Mouse (Mus musculus) kidney, postnatal 10 days (tissue): ENCODE data around the gene C2cd5.
"Not testable (repeated sequence)": the region's sequence is repeated elsewhere in the genome, so short reads cannot be mapped to it uniquely, and the experiment has no call there.

Experiments
- DNase-seq: peaks from one replicate; pipeline ENCODE4 v3.0.0; 2021; ENCODE audit warnings: mixed read lengths

Gene C2cd5

DNA sequence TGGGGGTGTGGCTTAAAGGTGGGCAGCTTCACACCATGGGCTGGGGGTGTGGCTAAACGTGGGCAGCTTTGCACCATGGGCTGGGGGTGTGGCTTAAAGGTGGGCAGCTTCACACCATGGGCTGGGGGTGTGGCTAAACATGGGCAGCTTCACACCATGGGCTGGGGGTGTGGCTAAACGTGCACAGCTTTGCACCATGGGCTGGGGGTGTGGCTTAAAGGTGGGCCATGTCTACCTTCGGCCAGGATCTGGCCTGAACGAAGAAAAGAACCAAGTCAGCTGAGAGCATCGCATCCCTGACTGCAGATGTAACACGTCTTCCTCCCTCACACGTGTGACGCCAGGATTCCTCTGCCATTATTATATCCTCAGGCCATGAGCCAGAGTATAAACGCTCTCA lies 94.7 kb downstream of the C2cd5 start:
- DNase-seq, result not testable (repeated sequence)

- DNase-seq, result no peak
Measured at GRCm38 (mm10) chr6:143004801-143005200, 95.1 kb downstream of the C2cd5 start.

- no peak for DNase-seq
Measured at GRCm38 (mm10) chr6:142998221-142998999, 101.5 kb downstream of the C2cd5 start.

DNA sequence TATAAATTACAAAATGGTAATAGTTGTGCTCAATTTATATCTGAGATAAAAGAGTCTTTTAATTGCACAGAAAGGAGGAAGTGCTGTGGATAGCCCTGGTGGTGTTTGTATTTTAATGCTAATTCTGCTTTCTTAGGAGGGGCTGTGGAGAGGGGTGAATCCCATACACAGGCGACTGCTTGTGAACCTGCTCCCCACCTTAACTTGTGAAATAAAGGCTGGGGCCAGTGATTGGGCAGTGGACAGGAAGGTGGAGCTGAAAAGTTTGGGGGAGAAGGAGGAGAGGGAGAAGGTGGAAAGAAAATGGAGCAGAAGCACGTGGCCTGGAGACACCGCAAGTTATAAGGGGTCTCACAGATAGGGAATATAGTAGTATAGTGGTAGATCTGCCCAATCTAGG lies 103.1 kb downstream of the C2cd5 start:
- DNase-seq, result no peak

GRCm38 (mm10) chr6:142995567-142995966 lies 104.4 kb downstream of the C2cd5 start:
- no peak for DNase-seq

- DNase-seq, result no peak
Measured at GRCm38 (mm10) chr6:142994821-142995220, 105.1 kb downstream of the C2cd5 start.

DNA sequence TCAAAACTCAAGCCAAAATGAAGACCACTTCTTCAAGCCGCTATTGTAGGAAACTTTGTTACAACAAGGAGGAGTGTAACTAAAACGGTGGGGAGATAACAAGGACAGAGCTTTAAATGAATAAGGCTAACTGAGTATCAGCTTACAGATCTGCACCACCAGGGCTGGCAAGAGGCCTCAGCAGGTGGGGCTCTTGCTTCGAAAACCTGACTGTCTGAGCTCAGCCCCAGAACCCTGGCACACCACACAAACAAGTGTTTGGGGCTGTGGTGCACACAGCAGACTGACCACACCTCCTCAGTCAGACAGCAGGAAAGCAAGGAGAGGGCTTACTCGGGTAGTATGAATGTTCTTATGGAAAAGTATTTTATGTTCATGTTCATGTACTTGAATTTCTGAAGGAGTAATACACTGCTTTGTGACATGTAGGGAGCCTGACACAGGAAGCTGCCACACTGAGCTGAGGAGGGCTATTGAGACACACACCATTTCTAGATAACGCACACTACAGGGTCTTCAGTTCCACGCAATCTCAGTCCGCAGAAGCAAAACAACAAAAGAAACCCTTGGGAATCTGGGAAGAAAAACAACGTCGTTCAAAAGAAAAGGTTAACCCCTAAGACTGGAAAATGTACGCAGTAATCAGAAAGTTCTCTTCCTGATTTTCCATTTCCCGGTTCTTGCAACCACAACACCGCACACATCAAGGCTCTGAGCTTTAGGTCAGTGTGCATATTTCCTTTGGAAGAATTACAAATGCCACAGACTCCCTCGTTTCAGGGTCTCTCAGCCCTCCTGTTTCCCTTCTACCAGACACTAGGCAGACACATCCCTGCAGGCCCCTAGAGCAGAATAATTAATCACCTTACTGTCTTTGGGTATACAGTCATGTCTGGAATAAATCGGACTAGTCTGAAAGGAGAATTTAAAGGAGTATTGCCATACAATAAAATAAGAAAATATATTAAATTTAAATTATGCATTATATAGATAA lies 105.9 kb downstream of the C2cd5 start:
- peak; percentile 22 for DNase-seq

GRCm38 (mm10) chr6:142992971-142993370 lies 107.0 kb downstream of the C2cd5 start:
- no peak for DNase-seq

- DNase-seq, result no peak
Measured at GRCm38 (mm10) chr6:142992099-142992498, 107.8 kb downstream of the C2cd5 start.

- DNase-seq, result no peak
Measured at GRCm38 (mm10) chr6:142991391-142992059, 108.4 kb downstream of the C2cd5 start.

GRCm38 (mm10) chr6:142990516-142990915 lies 109.4 kb downstream of the C2cd5 start:
- DNase-seq, result no peak

GRCm38 (mm10) chr6:142989495-142989894 lies 110.4 kb downstream of the C2cd5 start:
- no peak for DNase-seq

DNA sequence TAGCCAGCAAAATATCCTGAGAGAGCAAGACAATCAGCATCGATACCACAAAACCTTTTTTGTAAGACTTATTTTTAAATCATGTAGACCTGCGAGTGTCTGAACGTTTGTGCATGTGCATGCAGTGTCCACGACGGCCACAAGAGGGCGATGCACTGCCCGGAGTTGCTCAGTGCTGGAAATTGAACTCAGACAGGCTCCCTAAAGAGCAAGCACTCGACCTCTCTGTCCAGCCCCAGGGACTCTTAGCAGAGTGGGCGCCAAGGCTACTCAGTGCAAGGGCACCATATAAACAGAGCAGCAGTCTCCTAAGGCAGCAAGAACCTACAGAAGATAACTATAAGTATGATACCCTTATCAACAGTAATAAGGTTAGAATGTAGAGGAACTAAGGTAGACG lies 111.2 kb downstream of the C2cd5 start:
- DNase-seq, result peak; percentile 84

GRCm38 (mm10) chr6:142988231-142988630 lies 111.7 kb downstream of the C2cd5 start:
- no peak for DNase-seq

DNA sequence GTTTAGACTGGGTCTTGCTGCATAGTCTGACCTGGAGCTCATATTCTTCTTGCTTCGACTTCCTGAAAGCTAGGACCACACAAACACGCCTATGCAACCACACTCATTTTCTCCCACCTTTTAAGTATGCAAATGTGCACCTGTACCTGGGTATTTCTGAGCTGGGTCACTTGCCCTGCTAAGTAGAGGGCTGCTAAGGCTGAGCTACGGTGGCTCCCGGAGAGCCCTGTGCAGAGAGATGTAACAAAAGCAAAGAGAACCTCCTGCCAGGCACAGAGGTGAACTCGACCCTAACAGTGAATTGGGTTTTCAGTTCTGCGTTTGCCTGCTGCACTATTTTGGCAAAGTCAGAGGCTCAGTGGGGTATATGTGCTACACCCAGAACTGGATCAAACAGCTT lies 112.3 kb downstream of the C2cd5 start:
- no peak for DNase-seq

GRCm38 (mm10) chr6:142986706-142987105 lies 113.2 kb downstream of the C2cd5 start:
- DNase-seq, result not testable (repeated sequence)

DNA sequence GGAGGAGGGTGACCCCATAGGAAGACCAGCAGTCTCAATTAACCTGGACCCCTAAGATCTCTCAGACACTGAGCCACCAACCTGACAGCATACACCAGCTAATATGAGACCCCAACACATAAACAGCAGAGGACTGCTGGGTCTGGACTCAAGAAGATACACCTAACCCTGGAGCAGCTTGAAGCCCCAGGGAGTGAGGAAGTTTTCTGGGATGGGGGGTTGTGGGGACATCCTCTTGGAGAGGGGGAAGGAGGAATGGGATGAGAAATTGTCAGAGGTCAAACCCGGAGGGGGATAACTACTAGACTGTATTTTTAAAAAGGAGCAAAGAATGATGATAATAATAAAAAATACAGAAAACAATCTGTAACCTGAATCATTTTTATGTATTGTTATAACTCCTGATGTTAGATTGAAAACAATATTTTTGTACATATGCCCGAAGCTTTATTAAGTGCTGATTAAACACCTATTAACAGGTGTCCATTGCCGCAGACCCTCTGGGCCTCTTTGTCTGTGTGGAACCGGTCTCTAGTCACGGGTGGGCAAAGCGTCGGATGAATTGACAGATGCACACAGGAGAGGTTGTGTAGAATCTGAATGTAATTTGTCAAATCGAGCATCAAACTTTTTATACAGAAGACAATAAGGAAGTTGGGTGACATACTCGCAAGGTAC lies 114.2 kb downstream of the C2cd5 start:
- DNase-seq, result not testable (repeated sequence)

DNA sequence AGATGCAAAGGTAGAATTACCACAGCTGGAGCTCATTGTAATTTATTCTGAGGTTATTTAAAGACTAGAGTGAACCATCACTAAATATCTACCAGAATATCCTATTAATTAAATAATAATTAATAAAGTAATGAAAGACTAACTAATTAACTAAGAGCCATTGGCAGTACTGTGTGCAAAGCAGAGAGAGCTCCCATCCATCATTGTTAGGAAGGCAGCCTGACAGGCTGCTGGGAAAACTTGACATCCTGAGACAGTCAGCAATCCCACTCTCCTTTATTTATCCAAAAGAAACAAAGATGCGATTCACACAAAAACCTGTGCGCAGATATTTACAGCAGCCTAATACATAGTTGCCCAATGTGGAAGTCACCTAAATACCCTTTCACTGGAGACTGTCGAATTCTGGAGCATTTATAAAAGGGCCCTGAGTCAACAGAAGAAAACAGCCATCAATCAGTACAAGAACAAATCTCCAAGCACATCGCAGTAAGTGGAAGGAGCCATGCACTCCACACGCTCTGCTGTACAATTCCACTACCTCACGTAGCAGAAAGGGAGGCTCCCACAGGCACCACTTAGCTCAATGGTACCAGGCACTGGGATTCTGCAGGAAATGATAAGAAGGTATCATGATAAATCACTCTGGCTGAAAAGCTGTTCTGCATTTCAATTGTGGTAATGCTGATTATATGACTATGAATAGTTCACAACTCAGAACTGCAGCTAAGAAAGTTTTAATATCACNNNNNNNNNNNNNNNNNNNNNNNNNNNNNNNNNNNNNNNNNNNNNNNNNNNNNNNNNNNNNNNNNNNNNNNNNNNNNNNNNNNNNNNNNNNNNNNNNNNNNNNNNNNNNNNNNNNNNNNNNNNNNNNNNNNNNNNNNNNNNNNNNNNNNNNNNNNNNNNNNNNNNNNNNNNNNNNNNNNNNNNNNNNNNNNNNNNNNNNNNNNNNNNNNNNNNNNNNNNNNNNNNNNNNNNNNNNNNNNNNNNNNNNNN lies 120.0 kb downstream of the C2cd5 start:
- DNase-seq, result no peak

DNA sequence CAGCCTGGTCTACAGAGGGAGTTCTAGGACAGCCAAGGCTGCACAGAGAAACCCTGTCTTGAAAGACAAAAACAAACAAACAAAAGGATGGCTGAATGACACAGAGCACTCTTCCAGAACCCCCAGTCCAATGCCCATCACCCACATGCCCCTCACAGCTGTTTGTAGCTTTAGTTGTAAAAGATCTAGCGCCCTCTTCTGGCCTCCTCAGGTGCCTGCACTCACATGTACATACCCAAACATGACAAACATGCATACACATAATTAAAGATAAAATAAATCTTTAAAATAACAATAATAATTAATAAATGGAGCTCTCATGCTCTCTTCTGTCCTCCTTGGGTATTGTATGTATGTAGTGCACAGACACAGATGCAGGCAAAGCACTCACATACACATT lies 122.7 kb downstream of the C2cd5 start:
- no peak for DNase-seq

DNA sequence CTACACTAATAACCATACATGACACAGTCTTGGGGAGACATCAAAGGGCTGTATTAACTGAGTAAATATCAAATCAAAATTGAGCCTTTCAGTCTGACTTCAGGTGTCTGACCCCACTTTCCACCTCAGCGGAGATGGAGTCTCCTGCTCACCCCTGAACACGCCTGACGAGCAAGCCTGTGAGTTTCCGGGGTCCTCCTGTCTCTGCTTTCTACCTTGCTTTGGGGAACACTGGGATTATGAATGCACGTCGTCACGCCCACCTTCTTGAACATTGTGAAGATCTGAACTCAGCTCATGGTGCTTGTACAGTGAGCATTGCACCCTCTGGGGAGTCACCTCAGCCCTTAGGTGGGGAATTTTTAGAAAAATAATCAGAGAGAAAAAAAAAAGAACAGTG lies 126.7 kb downstream of the C2cd5 start:
- DNase-seq, result no peak

DNA sequence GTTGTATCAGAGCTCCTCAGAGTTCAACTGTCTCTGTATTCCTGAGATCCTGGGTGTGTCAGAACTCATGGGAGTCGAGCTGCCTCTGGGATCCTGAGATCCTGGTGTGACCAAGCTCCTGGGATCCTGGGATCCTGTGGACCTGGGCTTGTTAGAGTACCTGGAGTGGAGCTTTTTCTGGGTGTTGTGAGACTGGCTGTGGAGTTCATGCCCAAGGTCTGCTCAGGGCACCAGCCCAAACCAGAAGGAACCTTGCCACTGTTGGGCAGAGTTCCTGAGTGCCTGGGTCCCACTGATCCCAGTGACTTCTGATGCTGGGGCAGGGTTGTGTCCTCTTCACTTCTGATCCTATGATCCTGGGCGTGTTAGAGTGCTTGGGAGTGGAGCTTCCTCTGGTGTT lies 127.7 kb downstream of the C2cd5 start:
- no peak for DNase-seq
